Mouse (Mus musculus): Measurements from ENCODE around the gene Ttc30a2. TPM values are rescaled to one million over a fixed set of nuclear protein-coding genes. Genes with fewer than 3 reads are reported as not detected.
"Not testable (repeated sequence)": the region's sequence is repeated elsewhere in the genome, so short reads cannot be mapped to it uniquely, and the experiment has no call there.

Ttc30a2 gene
- total and polyA plus RNA-seq, 2 experiments from 2014 or later = 0.21 to 0.81 TPM

- Histone ChIP-seq H3K36me3 (ENCODE audit: insufficient read depth) (no peaks in the 10 kb centered on the region), H3K27ac (ENCODE audit: low read depth, low read length) (no peak overlapping the region), H3K4me2 (ENCODE audit: low read depth) (no peak overlapping the region), H3K9ac (no peak overlapping the region), H3K9me3 (ENCODE audit: low read length) (no peaks in the 10 kb centered on the region), H3K4me3 (ENCODE audit: low read depth, low read length) (no peak overlapping the region), H3K27me3 (ENCODE audit: insufficient read depth, low read length) (no peaks in the 10 kb centered on the region), H3K4me1 (ENCODE audit: insufficient read depth) (no peaks in the 10 kb centered on the region)
- ATAC-seq = no peak
- no peak for DNase-seq
- TF ChIP-seq CTCF (IDR thresholded peaks at IDR 0.05; ENCODE audit: low read depth) = no peak
- WGBS = 87% methylated on average over 5 of the region's 5 CpGs
Measured at GRCm38 (mm10) chr2:75953320-75953719, 24.6 kb downstream of the Ttc30a2 start.

DNA sequence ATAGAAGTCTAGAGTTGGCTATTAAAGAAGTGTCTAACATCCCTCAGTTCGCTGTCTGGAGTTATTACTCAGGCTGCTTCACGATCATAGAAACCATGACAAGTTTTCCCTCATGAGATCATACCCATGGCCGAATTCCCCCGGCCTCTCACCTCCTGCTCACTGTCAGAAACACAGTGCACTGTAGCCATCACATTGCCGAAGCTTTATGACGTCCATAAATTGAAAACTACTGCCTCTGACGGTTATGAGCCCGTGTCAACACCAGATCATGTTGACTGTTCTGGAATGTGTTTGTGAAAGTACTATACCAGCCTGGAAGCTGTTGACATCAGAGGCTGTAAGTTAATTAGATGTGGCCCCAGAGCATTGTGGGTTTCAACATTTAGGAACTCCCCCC, 27.3 kb downstream of the Ttc30a2 start:
- no peaks in the 10 kb centered on the region for H3K9me3 ChIP-seq (ENCODE audit: low read length)
- no peak overlapping the region for H3K4me2 ChIP-seq (ENCODE audit: low read depth)
- WGBS = 92% methylated on average over 8 of the region's 8 CpGs
- TF ChIP-seq CTCF (IDR thresholded peaks at IDR 0.05; ENCODE audit: low read depth) = no peak
- no peak overlapping the region for H3K9ac ChIP-seq
- ATAC-seq = no peak
- no peaks in the 10 kb centered on the region for H3K36me3 ChIP-seq (ENCODE audit: insufficient read depth)
- no peak for DNase-seq
- no peaks in the 10 kb centered on the region for H3K27me3 ChIP-seq (ENCODE audit: insufficient read depth, low read length)
- no peak overlapping the region for H3K27ac ChIP-seq (ENCODE audit: low read depth, low read length)
- no peaks in the 10 kb centered on the region for H3K4me1 ChIP-seq (ENCODE audit: insufficient read depth)
- no peak overlapping the region for H3K4me3 ChIP-seq (ENCODE audit: low read depth, low read length)

- Histone ChIP-seq H3K27ac (ENCODE audit: low read depth, low read length) (peak within 1 kb of the TSS; percentile 92), H3K4me3 (ENCODE audit: low read depth, low read length) (peak within 1 kb of the TSS; percentile 53), H3K9me3 (ENCODE audit: low read length) (no peaks in the 10 kb centered on the region), H3K9ac (peak within 1 kb of the TSS; percentile 64), H3K4me2 (ENCODE audit: low read depth) (peak within 1 kb of the TSS; percentile 58), H3K4me1 (ENCODE audit: insufficient read depth) (no peaks in the 10 kb centered on the region), H3K36me3 (ENCODE audit: insufficient read depth) (no peaks in the 10 kb centered on the region), H3K27me3 (ENCODE audit: insufficient read depth, low read length) (no peaks in the 10 kb centered on the region)
- peak; percentile 94 for DNase-seq
- 3% methylated on average over 38 of the region's 42 CpGs for WGBS
- TF ChIP-seq CTCF (IDR thresholded peaks at IDR 0.05; ENCODE audit: low read depth) = no peak
- peak; percentile 95 for ATAC-seq
Measured at GRCm38 (mm10) chr2:75938117-75939063, 39.6 kb downstream of the Ttc30a2 start, which contains the start of gene Ttc30b. Ttc30b (minus strand) TSS chr2:75938585.

DNA sequence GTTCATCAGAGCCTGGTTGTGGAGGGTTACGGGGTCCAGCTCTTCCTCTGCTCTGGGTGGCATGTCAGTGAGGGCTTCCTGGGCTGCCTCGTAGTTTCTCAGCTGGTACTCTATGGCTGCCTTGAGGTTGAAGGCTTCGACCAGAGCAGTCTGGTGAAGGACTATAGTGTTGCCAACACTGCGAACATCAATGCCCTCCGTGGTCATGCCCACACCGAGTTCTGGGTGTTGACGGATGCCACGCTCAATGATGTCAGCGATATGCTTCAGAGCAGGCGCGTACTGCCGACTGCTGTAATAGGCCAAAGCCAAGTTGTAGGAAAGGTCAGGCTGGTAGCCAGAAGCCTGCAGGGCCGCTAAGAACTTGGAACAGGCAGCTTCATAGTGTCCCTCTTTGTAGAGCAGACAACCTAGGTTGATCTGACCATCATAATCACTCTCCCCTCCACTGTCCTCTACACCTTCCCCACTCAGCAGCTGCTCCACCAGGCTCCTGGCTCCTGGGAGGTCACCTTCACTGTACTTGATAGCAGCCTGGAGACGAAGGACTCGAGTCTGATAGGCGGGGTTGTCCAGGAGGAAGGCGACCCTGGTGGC, 40.4 kb downstream of the Ttc30a2 start:
- H3K4me2 ChIP-seq (ENCODE audit: low read depth) = peak overlapping the region; percentile 58
- H3K4me3 ChIP-seq (ENCODE audit: low read depth, low read length) = peak overlapping the region; percentile 53; the same call in 1 of the 2 replicates
- H3K4me1 ChIP-seq (ENCODE audit: insufficient read depth); DNase-seq; H3K36me3 ChIP-seq (ENCODE audit: insufficient read depth); H3K9me3 ChIP-seq (ENCODE audit: low read length); H3K27ac ChIP-seq (ENCODE audit: low read depth, low read length); ATAC-seq; H3K27me3 ChIP-seq (ENCODE audit: insufficient read depth, low read length): not testable (repeated sequence)
- WGBS = 71% methylated on average over 15 of the region's 17 CpGs
- H3K9ac ChIP-seq = peak overlapping the region; percentile 64

DNA sequence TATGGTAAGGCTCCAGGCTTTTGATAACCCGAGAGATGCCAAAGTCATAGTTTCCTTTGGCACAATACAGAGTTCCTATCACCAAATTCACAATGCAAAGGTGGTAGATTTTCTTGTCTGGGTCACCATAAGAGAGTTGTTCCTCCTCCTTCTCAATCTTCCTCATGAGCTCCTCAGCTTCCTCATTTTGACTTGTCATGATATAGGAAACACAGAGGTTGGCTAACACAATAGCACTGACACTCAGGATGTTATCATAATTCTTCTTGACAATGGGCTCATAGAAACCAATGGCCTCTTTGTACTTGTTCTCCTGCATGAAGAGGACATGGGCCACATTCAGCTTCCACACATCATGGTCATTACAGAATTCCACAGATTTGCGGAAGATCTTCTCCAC, 41.3 kb downstream of the Ttc30a2 start:
- 86% methylated on average over 2 of the region's 2 CpGs for WGBS
- not testable (repeated sequence) for H3K9ac ChIP-seq; H3K4me1 ChIP-seq (ENCODE audit: insufficient read depth); H3K9me3 ChIP-seq (ENCODE audit: low read length); H3K27me3 ChIP-seq (ENCODE audit: insufficient read depth, low read length); DNase-seq; H3K4me2 ChIP-seq (ENCODE audit: low read depth); H3K4me3 ChIP-seq (ENCODE audit: low read depth, low read length); H3K27ac ChIP-seq (ENCODE audit: low read depth, low read length); H3K36me3 ChIP-seq (ENCODE audit: insufficient read depth); ATAC-seq

- H3K27ac ChIP-seq (ENCODE audit: low read depth, low read length) = no peak overlapping the region
Measured at GRCm38 (mm10) chr2:75933541-75933940, 44.4 kb downstream of the Ttc30a2 start.

GRCm38 (mm10) chr2:75930941-75931340, 47.0 kb downstream of the Ttc30a2 start:
- no peak for ATAC-seq
- 90% methylated on average over 2 of the region's 2 CpGs for WGBS
- Histone ChIP-seq H3K4me3 (ENCODE audit: low read depth, low read length) (no peak overlapping the region), H3K27me3 (ENCODE audit: insufficient read depth, low read length) (no peaks in the 10 kb centered on the region), H3K9me3 (ENCODE audit: low read length) (no peaks in the 10 kb centered on the region), H3K9ac (no peak overlapping the region), H3K4me2 (ENCODE audit: low read depth) (no peak overlapping the region), H3K27ac (ENCODE audit: low read depth, low read length) (no peak overlapping the region), H3K36me3 (ENCODE audit: insufficient read depth) (peaks cover 7% of the 10 kb centered on the region; the same call in 1 of the 2 replicates), H3K4me1 (ENCODE audit: insufficient read depth) (no peaks in the 10 kb centered on the region)
- no peak for TF ChIP-seq CTCF (IDR thresholded peaks at IDR 0.05; ENCODE audit: low read depth)
- no peak for DNase-seq

More at GRCm38 (mm10) chr2:75933541-75933940, 44.4 kb downstream of the Ttc30a2 start:
- H3K27me3 ChIP-seq (ENCODE audit: insufficient read depth, low read length) = no peaks in the 10 kb centered on the region
- no peaks in the 10 kb centered on the region for H3K9me3 ChIP-seq (ENCODE audit: low read length)
- H3K9ac ChIP-seq = no peak overlapping the region
- no peaks in the 10 kb centered on the region for H3K36me3 ChIP-seq (ENCODE audit: insufficient read depth)
- ATAC-seq = no peak
- H3K4me3 ChIP-seq (ENCODE audit: low read depth, low read length) = no peak overlapping the region
- no peaks in the 10 kb centered on the region for H3K4me1 ChIP-seq (ENCODE audit: insufficient read depth)
- WGBS = 43% methylated on average over 7 of the region's 7 CpGs
- H3K4me2 ChIP-seq (ENCODE audit: low read depth) = no peak overlapping the region
- no peak for DNase-seq
- no peak for TF ChIP-seq CTCF (IDR thresholded peaks at IDR 0.05; ENCODE audit: low read depth)

Data from forebrain, postnatal 0 days (tissue).